Mouse (Mus musculus) embryonic fibroblast, embryonic 13.5 days (primary cell): ENCODE data around the gene Rbck1. TPM values are rescaled to one million over a fixed set of nuclear protein-coding genes. Genes with fewer than 3 reads are reported as not detected.

Experiments
- H3K27ac ChIP-seq: 2 replicates; pipeline ENCODE4 v1.5.1; 2012; ENCODE audit warnings: low read length, control low read depth, inconsistent platforms; ENCODE audit not compliant: insufficient read depth
- H3K4me1 ChIP-seq: 2 replicates; pipeline ENCODE4 v1.6.1; 2011; ENCODE audit warnings: low read length; ENCODE audit not compliant: control insufficient read depth, insufficient read depth
- H3K4me3 ChIP-seq: 2 replicates; pipeline ENCODE4 v1.5.1; 2011; ENCODE audit warnings: mild to moderate bottlenecking, control low read depth, low read length; ENCODE audit not compliant: insufficient read depth
- CTCF ChIP-seq: IDR thresholded peaks from 2 replicates; pipeline ENCODE4 v1.5.1; 2011; ENCODE audit warnings: mild to moderate bottlenecking, control low read depth, low read length, moderate library complexity, borderline replicate concordance; ENCODE audit not compliant: insufficient read depth
- POLR2A ChIP-seq: IDR thresholded peaks from 2 replicates; pipeline ENCODE4 v1.6.1; 2011; ENCODE audit warnings: low read depth, mild to moderate bottlenecking, control low read depth, low read length, moderate library complexity
- polyA plus RNA-seq: library from polyadenylated mRNA; stranded (reverse); fragments of >200 nt; gene quantifications from 2 replicates; pipeline ENCODE4 v1.2.4, GENCODE M21; 2011; ENCODE audit warnings: low read depth; ENCODE audit not compliant: missing spikeins, insufficient read length

Rbck1 gene
- polyA plus RNA-seq, 1 experiment, result 79.2 TPM

GRCm38 (mm10) chr2:152287560-152287959, 44.9 kb downstream of the Rbck1 start:
- no peak for TF ChIP-seq POLR2A
- TF ChIP-seq CTCF, result no peak
- Histone ChIP-seq H3K4me3 (no peak overlapping the region), H3K27ac (no peak overlapping the region), H3K4me1 (no peaks in the 10 kb centered on the region)

- no peak for TF ChIP-seq POLR2A
- TF ChIP-seq CTCF, result no peak
- Histone ChIP-seq H3K27ac (no peak overlapping the region), H3K4me1 (peaks cover 3% of the 10 kb centered on the region), H3K4me3 (no peak overlapping the region)
Measured at GRCm38 (mm10) chr2:152281407-152281806, 51.0 kb downstream of the Rbck1 start.

GRCm38 (mm10) chr2:152273639-152274038, 58.8 kb downstream of the Rbck1 start:
- no peak overlapping the region for H3K27ac ChIP-seq
- TF ChIP-seq POLR2A (no peak), CTCF (no peak)
- no peak overlapping the region for H3K4me3 ChIP-seq
- no peaks in the 10 kb centered on the region for H3K4me1 ChIP-seq

Other genes with a start within 250 kb of the Rbck1 start
- 39.1 and 47.8 TPM in 2 replicates for gene Srxn1, start 227.1 kb downstream of the Rbck1 start, polyA plus RNA-seq
- gene Tcf15, start 189.1 kb downstream of the Rbck1 start, polyA plus RNA-seq, result not detected in 2 replicates
- gene Csnk2a1, start 105.8 kb downstream of the Rbck1 start, polyA plus RNA-seq, result 126 and 134 TPM in 2 replicates
- gene Tbc1d20, start 38.8 kb downstream of the Rbck1 start, polyA plus RNA-seq, result 61.7 and 74.1 TPM in 2 replicates
- 49.1 and 85.1 TPM in 2 replicates for gene Trib3, start 11.4 kb upstream of the Rbck1 start, polyA plus RNA-seq
- gene Nrsn2, start 44.0 kb upstream of the Rbck1 start, polyA plus RNA-seq, result not detected in 2 replicates
- gene Sox12, start 65.4 kb upstream of the Rbck1 start, polyA plus RNA-seq, result 15.0 and 20.3 TPM in 2 replicates
- gene Zcchc3, start 82.4 kb upstream of the Rbck1 start, polyA plus RNA-seq, result 9.7 and 17.6 TPM in 2 replicates
- gene 6820408C15Rik, start 82.9 kb upstream of the Rbck1 start, polyA plus RNA-seq, result 0.30 TPM in 1 of 2 replicates, not detected in the other
- gene Defb23, start 132.0 kb upstream of the Rbck1 start, polyA plus RNA-seq, result not detected in 2 replicates
- gene Defb20, start 144.4 kb upstream of the Rbck1 start, polyA plus RNA-seq, result not detected in 2 replicates
- not detected in 2 replicates for gene Defb22, start 157.5 kb upstream of the Rbck1 start, polyA plus RNA-seq
- gene Defb26, start 179.0 kb upstream of the Rbck1 start, polyA plus RNA-seq, result not detected in 2 replicates
- not detected in 2 replicates for gene Defb28, start 185.6 kb upstream of the Rbck1 start, polyA plus RNA-seq
- gene Defb29, start 207.4 kb upstream of the Rbck1 start, polyA plus RNA-seq, result not detected in 2 replicates
- gene Gm17416, start 236.7 kb upstream of the Rbck1 start, polyA plus RNA-seq, result not detected in 2 replicates
- not detected in 2 replicates for gene Defb21, start 240.1 kb upstream of the Rbck1 start, polyA plus RNA-seq
- gene Defb19, start 247.7 kb upstream of the Rbck1 start, polyA plus RNA-seq, result not detected in 2 replicates